In the genomic region with DNA sequence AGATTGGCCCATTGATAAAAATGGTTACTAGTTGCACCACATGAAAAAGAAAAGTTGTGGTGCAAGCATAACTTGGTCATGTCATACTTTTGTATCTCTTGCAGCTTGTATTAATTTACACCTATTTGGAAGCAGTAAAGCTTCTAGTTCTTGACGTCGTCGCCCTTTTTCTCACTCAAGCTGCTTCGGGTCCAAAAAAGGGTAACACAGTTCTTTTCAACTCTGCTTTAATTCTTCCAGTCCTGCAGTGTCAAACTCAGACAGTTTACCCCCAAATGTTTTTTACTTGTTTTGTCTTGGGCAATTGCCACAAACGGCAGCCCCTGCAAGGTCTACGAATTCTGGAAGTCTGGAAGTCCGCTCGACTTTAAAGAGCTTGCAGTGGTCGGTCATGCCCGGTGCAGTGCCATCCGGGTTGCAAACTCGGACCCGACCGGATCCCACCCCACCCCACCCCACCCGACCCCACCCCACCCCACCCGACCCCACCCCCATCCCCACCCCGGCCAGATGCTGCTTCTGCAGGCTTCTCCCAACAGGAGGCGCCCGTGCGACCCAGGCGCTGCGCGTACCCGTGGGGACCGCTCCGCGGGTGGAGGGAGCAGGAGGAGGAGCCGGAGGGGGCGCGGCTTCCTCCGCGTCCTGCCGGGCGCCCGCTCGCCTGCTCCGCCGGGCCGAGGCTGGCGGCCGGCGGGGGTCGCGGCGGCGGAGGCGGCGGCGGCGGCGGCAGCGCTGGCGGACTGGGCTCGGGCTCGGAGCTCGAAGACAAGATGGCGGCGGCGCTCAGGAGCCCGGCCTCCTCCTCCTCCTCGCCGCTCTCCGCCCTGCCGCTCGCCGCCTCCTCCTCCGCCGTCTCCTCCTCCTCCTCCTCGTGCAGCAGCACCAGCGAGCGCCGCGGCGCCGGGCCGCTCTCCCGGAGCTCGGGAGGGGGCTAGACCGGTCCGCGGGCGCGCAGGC, we compare ENCODE assay signal across 7 mouse cellular contexts. TPM values are rescaled to one million over a fixed set of nuclear protein-coding genes. Genes with fewer than 3 reads are reported as not detected.
DNase-seq lines count a peak whose midpoint lies in the region; ATAC-seq and TF ChIP-seq lines count a peak whose summit lies in the region.

Gene Pcnx (plus strand): TSS at position 673 of the 957 bp plus-strand sequence.

- peak; percentile 77 for ATAC-seq in activated CD4-positive, CD25-positive, alpha-beta regulatory T cell, adult 4 months
- peak; percentile 70 for ATAC-seq in common myeloid progenitor, adult 5-6 weeks (replicated peaks; ENCODE audit: low read depth, poor library complexity, severe bottlenecking)
- ATAC-seq in intestine, embryonic 14.5 days (replicated peaks; ENCODE audit: low FRiP score, low TSS enrichment, low read depth) = peak; percentile 78

- H3K9ac ChIP-seq in intestine, embryonic 14.5 days (ENCODE audit: low read length) = peak within 1 kb of the TSS; percentile 96

- H3K27ac ChIP-seq in intestine, embryonic 14.5 days (ENCODE audit: low read depth) = peak within 1 kb of the TSS; percentile 90
- peak within 1 kb of the TSS; percentile 98 for H3K27ac ChIP-seq in midbrain, embryonic 10.5 days (replicated peaks)
- peak within 1 kb of the TSS; percentile 90 for H3K27ac ChIP-seq in small intestine, adult 2 months (ENCODE audit: insufficient read depth, low read depth, low read length)

- intact Hi-C loops in left cerebral cortex, postnatal 36 days (cut with DNase I) = loop anchor here (5.0 kb wide), 3 partner anchors 52 to 62 kb away; no protein-coding TSS in a partner anchor

- no peaks in the 10 kb centered on the region for H3K36me3 ChIP-seq in intestine, embryonic 14.5 days (ENCODE audit: control insufficient read depth, insufficient read depth, low read length)
- no peaks in the 10 kb centered on the region for H3K36me3 ChIP-seq in midbrain, embryonic 10.5 days
- H3K36me3 ChIP-seq in small intestine, adult 2 months (ENCODE audit: control insufficient read depth, insufficient read depth, low read length) = no peaks in the 10 kb centered on the region

- TF ChIP-seq POLR2A in small intestine, adult 2 months (IDR thresholded peaks at IDR 0.05; ENCODE audit: low read depth, low read length) = no peak; the same call in 1 of the 2 replicates

- DNase-seq in gastrocnemius, postnatal 25 days = peak; percentile 83
- peak; percentile 88 for DNase-seq in intestine, embryonic 14.5 days (ENCODE audit: low spot score)
- peak; percentile 85 to 86 for DNase-seq in left cerebral cortex, postnatal 36 days (ENCODE audit: low spot score in 2 of 2)
- peak; percentile 89 for DNase-seq in midbrain, embryonic 10.5 days (ENCODE audit: low spot score)

- H3K4me3 ChIP-seq in intestine, embryonic 14.5 days (ENCODE audit: low read depth, low read length) = peak within 1 kb of the TSS; percentile 95
- peak within 1 kb of the TSS; percentile 99 for H3K4me3 ChIP-seq in midbrain, embryonic 10.5 days
- H3K4me3 ChIP-seq in small intestine, adult 2 months (ENCODE audit: low read depth, low read length) = peak within 1 kb of the TSS; percentile 85

- 2% methylated on average over 73 of the region's 83 CpGs for WGBS in intestine, embryonic 14.5 days
- WGBS in midbrain, embryonic 10.5 days = 3% methylated on average over 52 of the region's 83 CpGs
- WGBS in small intestine, adult 2 months = under 1% methylated on average over 79 of the region's 83 CpGs

- peak within 1 kb of the TSS; percentile 70 for H3K4me2 ChIP-seq in intestine, embryonic 14.5 days (ENCODE audit: low read length)

- no peaks in the 10 kb centered on the region for H3K9me3 ChIP-seq in intestine, embryonic 14.5 days (ENCODE audit: control insufficient read depth, low read length)
- no peaks in the 10 kb centered on the region for H3K9me3 ChIP-seq in midbrain, embryonic 10.5 days (replicated peaks)

- peaks cover 54% of the 10 kb centered on the region for H3K4me1 ChIP-seq in intestine, embryonic 14.5 days (replicated peaks; ENCODE audit: control insufficient read depth, insufficient read depth, low read length)
- H3K4me1 ChIP-seq in midbrain, embryonic 10.5 days = peaks cover 43% of the 10 kb centered on the region
- H3K4me1 ChIP-seq in small intestine, adult 2 months (ENCODE audit: control insufficient read depth, insufficient read depth, insufficient read length, low read length) = peaks cover 37% of the 10 kb centered on the region

- TF ChIP-seq CTCF in small intestine, adult 2 months (IDR thresholded peaks at IDR 0.05; ENCODE audit: extremely low read depth, insufficient read length, insufficient replicate concordance, low read depth, low read length) = peak; percentile 47; the same call in 1 of the 2 replicates

- H3K27me3 ChIP-seq in intestine, embryonic 14.5 days (replicated peaks; ENCODE audit: control insufficient read depth, insufficient read depth, low read length) = no peaks in the 10 kb centered on the region
- H3K27me3 ChIP-seq in midbrain, embryonic 10.5 days (ENCODE audit: low read depth, poor library complexity, severe bottlenecking) = peaks cover 22% of the 10 kb centered on the region
- H3K27me3 ChIP-seq in small intestine, adult 2 months (ENCODE audit: control insufficient read depth, insufficient read depth, low read length) = no peaks in the 10 kb centered on the region

RNA-seq across cellular contexts. Expression of gene Pcnx, which starts in this region (rescaled TPM):
- polyA plus RNA-seq in activated CD4-positive, CD25-positive, alpha-beta regulatory T cell, adult 4 months (2017; shearing (Covaris generic)) = 10 to 100 TPM; 13.2 to 15.4 TPM
- 12.8 and 17.0 TPM in 2 replicates for total RNA-seq in common myeloid progenitor, adult 5-6 weeks (2017)
- total RNA-seq in gastrocnemius, postnatal 25 days (2021) = 10 to 100 TPM; 34.2 to 38.5 TPM
- polyA plus RNA-seq in intestine, embryonic 14.5 days (2014; fragmentation: Nextera tagmentation; extraction: Ambion mirVana) = 18.2 and 23.6 TPM in 2 replicates
- total RNA-seq in left cerebral cortex, postnatal 36 days (2021) = 10 to 100 TPM; 86.8 to 97.2 TPM
- 7.9 and 9.5 TPM in 2 replicates for polyA plus RNA-seq in midbrain, embryonic 10.5 days (2016; fragmentation: Nextera tagmentation; extraction: Ambion mirVana)
- 13.0 and 29.1 TPM in 2 replicates for polyA plus RNA-seq in small intestine, adult 2 months (2012; rRNA removed)

Comparison
In these comparisons a context has a peak if more than half of its experiments do, and no peak if none do; other contexts are left out.
1. Peak in every context shown above with its lines: DNase-seq, ATAC-seq, H3K4me3 ChIP-seq and H3K27ac ChIP-seq.